Mouse (Mus musculus): Measurements from ENCODE around the gene Trak2. TPM values are rescaled to one million over a fixed set of nuclear protein-coding genes. Genes with fewer than 3 reads are reported as not detected.

Trak2 gene
- polyA plus RNA-seq, 1 experiment, result 13.0 TPM

GRCm38 (mm10) chr1:58954578-58955410 lies 18.4 kb downstream of the Trak2 start:
- H3K4me1 ChIP-seq (ENCODE audit: control insufficient read depth, insufficient read depth, insufficient read length, low read length), result peaks cover 26% of the 10 kb centered on the region; the same call in 1 of the 2 replicates
- no peak overlapping the region for H3K27ac ChIP-seq (ENCODE audit: insufficient read depth, low read depth, low read length)
- 84% methylated on average over 8 of the region's 8 CpGs for WGBS
- H3K4me3 ChIP-seq (ENCODE audit: low read depth, low read length), result no peak overlapping the region
- no peak for TF ChIP-seq CTCF (IDR thresholded peaks at IDR 0.05; ENCODE audit: extremely low read depth, insufficient read length, insufficient replicate concordance, low read depth, low read length)
- no peaks in the 10 kb centered on the region for H3K27me3 ChIP-seq (ENCODE audit: control insufficient read depth, insufficient read depth, low read length)
- no peaks in the 10 kb centered on the region for H3K36me3 ChIP-seq (ENCODE audit: control insufficient read depth, insufficient read depth, low read length)

DNA sequence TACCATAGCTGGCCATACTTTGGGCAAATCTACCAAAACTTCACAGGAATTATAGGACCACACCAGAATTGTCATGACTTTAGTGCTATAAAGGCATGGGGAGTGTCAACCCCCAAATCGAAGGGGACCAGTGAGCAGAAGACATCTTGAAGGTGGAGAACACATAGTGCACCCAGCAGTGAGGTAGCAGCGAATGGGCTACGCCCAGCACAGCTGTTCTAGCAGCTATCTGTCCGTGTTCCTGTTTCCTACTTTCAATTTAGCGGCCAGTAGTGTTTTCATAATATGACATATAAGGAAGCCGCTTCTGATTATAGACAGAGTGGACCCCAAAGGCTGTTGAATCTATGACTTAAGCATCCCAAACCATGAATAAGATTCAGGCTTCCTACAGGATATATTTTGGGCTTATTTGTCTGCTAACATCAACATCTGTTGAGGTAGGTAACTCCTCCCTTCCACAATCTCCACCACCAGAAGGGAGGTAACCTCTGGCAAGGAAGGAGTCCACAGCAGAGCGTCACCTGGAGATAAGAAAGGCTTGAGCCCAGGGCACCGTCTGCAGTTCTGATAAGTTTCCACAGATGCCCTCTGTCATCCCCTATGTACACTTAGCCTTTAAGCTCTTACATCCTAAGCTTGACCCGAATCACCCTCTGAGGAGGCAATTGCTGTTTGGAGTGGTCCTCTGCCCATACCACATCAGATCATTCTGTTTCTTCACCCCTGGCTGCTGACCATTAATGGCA lies 19.4 kb downstream of the Trak2 start:
- H3K27me3 ChIP-seq (ENCODE audit: control insufficient read depth, insufficient read depth, low read length), result no peaks in the 10 kb centered on the region
- H3K27ac ChIP-seq (ENCODE audit: insufficient read depth, low read depth, low read length), result peak overlapping the region; percentile 33
- 46% methylated on average over 9 of the region's 9 CpGs for WGBS
- no peak overlapping the region for H3K4me3 ChIP-seq (ENCODE audit: low read depth, low read length)
- TF ChIP-seq CTCF (IDR thresholded peaks at IDR 0.05; ENCODE audit: extremely low read depth, insufficient read length, insufficient replicate concordance, low read depth, low read length) (no peak), POLR2A (IDR thresholded peaks at IDR 0.05; ENCODE audit: low read depth, low read length) (no peak)
- H3K4me1 ChIP-seq (ENCODE audit: control insufficient read depth, insufficient read depth, insufficient read length, low read length), result peaks cover 26% of the 10 kb centered on the region; the same call in 1 of the 2 replicates
- H3K36me3 ChIP-seq (ENCODE audit: control insufficient read depth, insufficient read depth, low read length), result no peaks in the 10 kb centered on the region

DNA sequence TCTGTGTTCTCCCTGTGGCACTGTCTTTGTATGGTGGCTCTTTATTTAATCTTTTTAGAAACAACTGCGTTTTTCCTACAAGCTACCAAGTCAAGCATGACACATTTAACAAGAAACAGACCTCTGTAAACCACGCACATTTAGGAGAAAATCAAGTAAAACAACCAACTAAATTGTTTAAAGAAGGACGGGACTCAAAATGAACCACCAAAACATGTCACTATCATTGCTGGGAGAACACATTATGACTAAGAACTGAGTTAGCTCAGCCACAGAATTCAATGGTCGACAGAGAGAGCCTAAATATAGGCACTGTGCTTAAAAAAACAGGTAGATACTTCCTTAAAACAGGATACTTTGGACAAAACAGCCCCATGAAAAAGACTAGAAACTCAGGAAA lies 20.2 kb downstream of the Trak2 start:
- Histone ChIP-seq H3K27ac (ENCODE audit: insufficient read depth, low read depth, low read length) (peak overlapping the region; percentile 61; the same call in 1 of the 2 replicates), H3K27me3 (ENCODE audit: control insufficient read depth, insufficient read depth, low read length) (no peaks in the 10 kb centered on the region), H3K4me1 (ENCODE audit: control insufficient read depth, insufficient read depth, insufficient read length, low read length) (peaks cover 25% of the 10 kb centered on the region; the same call in 1 of the 2 replicates), H3K4me3 (ENCODE audit: low read depth, low read length) (no peak overlapping the region), H3K36me3 (ENCODE audit: control insufficient read depth, insufficient read depth, low read length) (no peaks in the 10 kb centered on the region)
- no peak for TF ChIP-seq CTCF (IDR thresholded peaks at IDR 0.05; ENCODE audit: extremely low read depth, insufficient read length, insufficient replicate concordance, low read depth, low read length)
- TF ChIP-seq POLR2A (IDR thresholded peaks at IDR 0.05; ENCODE audit: low read depth, low read length), result no peak
- 60% methylated on average over 4 of the region's 4 CpGs for WGBS

- WGBS, result 69% methylated on average over 5 of the region's 5 CpGs
- H3K36me3 ChIP-seq (ENCODE audit: control insufficient read depth, insufficient read depth, low read length), result no peaks in the 10 kb centered on the region
- H3K27ac ChIP-seq (ENCODE audit: insufficient read depth, low read depth, low read length), result peak overlapping the region; percentile 61; the same call in 1 of the 2 replicates
- H3K4me1 ChIP-seq (ENCODE audit: control insufficient read depth, insufficient read depth, insufficient read length, low read length), result peaks cover 25% of the 10 kb centered on the region; the same call in 1 of the 2 replicates
- no peak for TF ChIP-seq POLR2A (IDR thresholded peaks at IDR 0.05; ENCODE audit: low read depth, low read length)
- TF ChIP-seq CTCF (IDR thresholded peaks at IDR 0.05; ENCODE audit: extremely low read depth, insufficient read length, insufficient replicate concordance, low read depth, low read length), result no peak
- H3K4me3 ChIP-seq (ENCODE audit: low read depth, low read length), result no peak overlapping the region
- no peaks in the 10 kb centered on the region for H3K27me3 ChIP-seq (ENCODE audit: control insufficient read depth, insufficient read depth, low read length)
Observed at GRCm38 (mm10) chr1:58952526-58952925, 20.7 kb downstream of the Trak2 start.

- Histone ChIP-seq H3K4me1 (ENCODE audit: control insufficient read depth, insufficient read depth, insufficient read length, low read length) (peaks cover 25% of the 10 kb centered on the region; the same call in 1 of the 2 replicates), H3K27me3 (ENCODE audit: control insufficient read depth, insufficient read depth, low read length) (no peaks in the 10 kb centered on the region), H3K27ac (ENCODE audit: insufficient read depth, low read depth, low read length) (peak overlapping the region; percentile 48), H3K4me3 (ENCODE audit: low read depth, low read length) (no peak overlapping the region), H3K36me3 (ENCODE audit: control insufficient read depth, insufficient read depth, low read length) (no peaks in the 10 kb centered on the region)
- 41% methylated on average over 4 of the region's 4 CpGs for whole genome bisulfite sequencing
- TF ChIP-seq POLR2A (IDR thresholded peaks at IDR 0.05; ENCODE audit: low read depth, low read length) (no peak), CTCF (IDR thresholded peaks at IDR 0.05; ENCODE audit: extremely low read depth, insufficient read length, insufficient replicate concordance, low read depth, low read length) (no peak)
Observed at GRCm38 (mm10) chr1:58951841-58952240, 21.4 kb downstream of the Trak2 start.

GRCm38 (mm10) chr1:58950899-58951648 lies 22.2 kb downstream of the Trak2 start:
- TF ChIP-seq POLR2A (IDR thresholded peaks at IDR 0.05; ENCODE audit: low read depth, low read length), result no peak
- TF ChIP-seq CTCF (IDR thresholded peaks at IDR 0.05; ENCODE audit: extremely low read depth, insufficient read length, insufficient replicate concordance, low read depth, low read length), result no peak
- WGBS, result 23% methylated on average over 8 of the region's 8 CpGs
- Histone ChIP-seq H3K27me3 (ENCODE audit: control insufficient read depth, insufficient read depth, low read length) (no peaks in the 10 kb centered on the region), H3K36me3 (ENCODE audit: control insufficient read depth, insufficient read depth, low read length) (no peaks in the 10 kb centered on the region), H3K4me3 (ENCODE audit: low read depth, low read length) (no peak overlapping the region), H3K27ac (ENCODE audit: insufficient read depth, low read depth, low read length) (no peak overlapping the region), H3K4me1 (ENCODE audit: control insufficient read depth, insufficient read depth, insufficient read length, low read length) (peaks cover 27% of the 10 kb centered on the region; the same call in 1 of the 2 replicates)
